Mouse (Mus musculus) adrenal gland, postnatal 0 days (tissue): ENCODE measurements around the gene Gm17387. TPM values are rescaled to one million over a fixed set of nuclear protein-coding genes. Genes with fewer than 3 reads are reported as not detected.

Experiments
- polyA plus RNA-seq: library from polyadenylated mRNA; unstranded; fragments of >200 nt; fragmentation: Nextera tagmentation; extraction: Ambion mirVana; gene quantifications from 2 replicates; pipeline ENCODE4 v1.2.1, GENCODE M21; 2015

The Gm17387 gene
- polyA plus RNA-seq = not detected in 2 replicates

GRCm38 (mm10) chr7:141028831-141029230, at the start of gene Gm17387:
Gene Gm17387, plus strand, starts transcription at chr7:141029131.

DNA sequence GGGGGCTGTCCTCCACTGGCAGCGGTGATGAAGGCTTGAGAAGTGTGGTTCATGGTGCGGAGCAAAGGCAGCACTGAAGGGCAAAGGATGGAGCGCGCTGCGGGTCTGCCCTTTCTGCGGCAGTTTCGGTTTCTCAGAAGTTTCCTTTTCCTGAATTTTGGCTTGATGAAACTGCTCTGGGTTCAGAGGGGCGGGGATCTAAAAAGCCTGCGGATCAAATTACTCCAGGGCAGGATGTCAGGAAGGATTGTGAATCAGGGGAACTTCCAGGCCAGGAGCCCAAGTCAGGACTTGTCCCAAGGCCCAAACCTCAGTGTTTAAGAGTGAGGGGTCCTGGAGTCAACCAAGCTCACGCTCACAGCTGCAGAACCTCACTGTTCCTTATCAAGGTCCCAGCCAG, 18.3 kb upstream of the Gm17387 start, which contains the start of gene Ifitm3:
Gene Ifitm3 (minus strand): TSS at position 178 of the 400 bp plus-strand sequence.

GRCm38 (mm10) chr7:141017824-141018223, 11.1 kb upstream of the Gm17387 start, which contains the start of gene Ifitm6:
Gene Ifitm6, minus strand, starts transcription at chr7:141017924.

DNA sequence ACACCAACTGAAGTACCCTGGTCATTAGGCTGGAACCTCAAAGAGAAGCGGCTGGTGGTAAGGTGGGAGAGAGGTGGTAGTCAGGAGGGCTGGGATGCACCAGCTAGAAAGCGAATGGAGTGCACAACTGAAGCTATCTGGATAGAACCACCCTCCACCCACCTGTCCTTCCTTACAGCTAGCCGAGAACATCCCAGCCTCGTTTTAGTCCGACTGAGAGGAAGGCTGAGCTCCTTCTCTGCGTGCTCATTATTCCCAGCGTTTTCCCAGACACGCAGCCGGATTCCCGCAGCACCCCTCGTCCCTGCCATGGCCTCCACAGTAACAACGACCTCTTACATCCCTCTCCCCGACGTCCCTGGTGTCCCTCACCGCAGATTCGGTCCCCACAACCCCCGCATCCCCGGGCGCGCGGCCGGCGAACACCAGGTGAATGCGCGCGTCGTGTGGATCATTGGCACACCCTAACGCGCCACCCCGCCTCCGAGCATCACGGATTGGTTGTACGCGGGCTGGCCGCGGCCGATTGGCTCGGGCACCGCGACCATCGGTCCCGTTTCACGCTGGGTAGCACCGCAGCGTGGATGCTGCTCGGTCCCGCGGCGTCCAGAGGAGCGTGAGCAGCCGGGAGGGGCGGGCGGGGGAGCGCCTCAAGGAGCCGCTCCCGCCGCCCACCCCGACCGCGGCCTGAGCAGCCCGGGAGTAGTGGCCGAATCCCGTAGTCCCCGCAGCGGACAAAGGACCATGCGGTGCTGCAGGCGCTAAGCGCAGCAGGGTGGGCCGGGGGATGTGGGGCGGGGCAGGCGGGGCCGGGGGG, 31.7 kb downstream of the Gm17387 start, which contains the start of gene B4galnt4:
Gene B4galnt4 (plus strand): TSS at position 679 of the 817 bp plus-strand sequence.

DNA sequence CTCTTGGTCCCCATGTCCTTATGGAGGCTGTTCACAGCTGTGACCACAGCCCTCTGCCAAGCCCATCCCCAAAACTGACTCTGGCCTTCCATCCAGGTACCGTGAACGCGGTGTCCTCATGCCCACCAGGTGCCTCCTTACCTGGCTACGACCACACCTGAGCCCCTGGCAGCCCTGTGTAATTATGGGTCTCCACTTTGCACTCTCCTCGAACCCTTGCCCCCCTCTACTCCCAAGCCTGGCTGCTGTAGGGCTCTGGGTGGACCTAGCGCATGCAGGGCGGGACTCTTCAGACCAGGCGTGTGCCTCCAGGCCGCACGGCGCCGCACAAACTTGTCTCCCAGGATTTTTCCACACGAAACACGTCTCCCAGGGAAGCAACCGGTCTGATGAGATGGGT, 48.9 kb downstream of the Gm17387 start, which contains the start of gene Pkp3:
Gene Pkp3 (plus strand): TSS at position 378 of the 400 bp plus-strand sequence.

Other genes with a start within 250 kb of the Gm17387 start
- 0.12 and 0.17 TPM in 2 replicates for gene Syce1, start 241.3 kb upstream of the Gm17387 start, polyA plus RNA-seq
- 5.0 and 6.4 TPM in 2 replicates for gene Zfp941, start 207.0 kb upstream of the Gm17387 start, polyA plus RNA-seq
- 7.2 and 14.5 TPM in 2 replicates for gene Urah, start 194.1 kb upstream of the Gm17387 start, polyA plus RNA-seq
- gene Scgb1c1, start 183.6 kb upstream of the Gm17387 start, polyA plus RNA-seq = 0.52 TPM in 1 of 2 replicates, not detected in the other
- 0.22 and 0.55 TPM in 2 replicates for gene Odf3, start 181.3 kb upstream of the Gm17387 start, polyA plus RNA-seq
- gene Gm45785, start 172.8 kb upstream of the Gm17387 start, polyA plus RNA-seq = 0.25 TPM in 1 of 2 replicates, not detected in the other
- gene Ric8a, start 172.2 kb upstream of the Gm17387 start, polyA plus RNA-seq = 62.1 and 64.0 TPM in 2 replicates
- 82.4 and 86.6 TPM in 2 replicates for gene Bet1l, start 171.6 kb upstream of the Gm17387 start, polyA plus RNA-seq
- gene Psmd13, start 147.2 kb upstream of the Gm17387 start, polyA plus RNA-seq = 197 and 202 TPM in 2 replicates
- gene Sirt3, start 146.8 kb upstream of the Gm17387 start, polyA plus RNA-seq = 41.8 and 43.2 TPM in 2 replicates
- 9.3 and 12.2 TPM in 2 replicates for gene Cox8b, start 128.7 kb upstream of the Gm17387 start, polyA plus RNA-seq
- gene Nlrp6, start 108.2 kb upstream of the Gm17387 start, polyA plus RNA-seq = 2.6 and 3.3 TPM in 2 replicates
- 19.7 and 28.7 TPM in 2 replicates for gene Pgghg, start 87.7 kb upstream of the Gm17387 start, polyA plus RNA-seq
- gene Ifitm5, start 78.8 kb upstream of the Gm17387 start, polyA plus RNA-seq = 1.3 and 2.1 TPM in 2 replicates
- gene Gm45717, start 73.2 kb upstream of the Gm17387 start, polyA plus RNA-seq = 0.72 and 0.97 TPM in 2 replicates
- 1,477 and 1,600 TPM in 2 replicates for gene Ifitm2, start 73.1 kb upstream of the Gm17387 start, polyA plus RNA-seq
- 61.4 and 162 TPM in 2 replicates for gene Ifitm1, start 61.9 kb upstream of the Gm17387 start, polyA plus RNA-seq
- gene Ifitm3, start 18.4 kb upstream of the Gm17387 start, polyA plus RNA-seq = 482 and 553 TPM in 2 replicates
- 4.0 and 7.5 TPM in 2 replicates for gene Ifitm6, start 11.2 kb upstream of the Gm17387 start, polyA plus RNA-seq
- 5.1 and 7.9 TPM in 2 replicates for gene B4galnt4, start 32.0 kb downstream of the Gm17387 start, polyA plus RNA-seq
- 1.1 and 2.5 TPM in 2 replicates for gene Pkp3, start 49.1 kb downstream of the Gm17387 start, polyA plus RNA-seq
- gene Sigirr, start 71.4 kb downstream of the Gm17387 start, polyA plus RNA-seq = 2.7 and 4.5 TPM in 2 replicates
- gene Ano9, start 88.7 kb downstream of the Gm17387 start, polyA plus RNA-seq = 0.66 and 1.0 TPM in 2 replicates
- 40.8 and 60.7 TPM in 2 replicates for gene Ptdss2, start 93.3 kb downstream of the Gm17387 start, polyA plus RNA-seq
- 184 and 236 TPM in 2 replicates for gene Rnh1, start 143.7 kb downstream of the Gm17387 start, polyA plus RNA-seq
- gene Hras, start 164.9 kb downstream of the Gm17387 start, polyA plus RNA-seq = 75.5 and 78.9 TPM in 2 replicates
- gene Lrrc56, start 165.0 kb downstream of the Gm17387 start, polyA plus RNA-seq = 3.9 and 6.0 TPM in 2 replicates
- 0.32 and 1.2 TPM in 2 replicates for gene Lmntd2, start 184.9 kb downstream of the Gm17387 start, polyA plus RNA-seq
- 16.4 and 24.5 TPM in 2 replicates for gene Rassf7, start 186.7 kb downstream of the Gm17387 start, polyA plus RNA-seq
- 17.0 and 25.2 TPM in 2 replicates for gene Phrf1, start 199.7 kb downstream of the Gm17387 start, polyA plus RNA-seq
- 17.1 and 28.5 TPM in 2 replicates for gene Irf7, start 237.3 kb downstream of the Gm17387 start, polyA plus RNA-seq
- 3.5 and 5.3 TPM in 2 replicates for gene Cdhr5, start 247.7 kb downstream of the Gm17387 start, polyA plus RNA-seq